Mouse (Mus musculus): Measurements from ENCODE around the gene Crygs. TPM values are rescaled to one million over a fixed set of nuclear protein-coding genes. Genes with fewer than 3 reads are reported as not detected.

The Crygs gene
- total RNA-seq (2021): not detected

DNA sequence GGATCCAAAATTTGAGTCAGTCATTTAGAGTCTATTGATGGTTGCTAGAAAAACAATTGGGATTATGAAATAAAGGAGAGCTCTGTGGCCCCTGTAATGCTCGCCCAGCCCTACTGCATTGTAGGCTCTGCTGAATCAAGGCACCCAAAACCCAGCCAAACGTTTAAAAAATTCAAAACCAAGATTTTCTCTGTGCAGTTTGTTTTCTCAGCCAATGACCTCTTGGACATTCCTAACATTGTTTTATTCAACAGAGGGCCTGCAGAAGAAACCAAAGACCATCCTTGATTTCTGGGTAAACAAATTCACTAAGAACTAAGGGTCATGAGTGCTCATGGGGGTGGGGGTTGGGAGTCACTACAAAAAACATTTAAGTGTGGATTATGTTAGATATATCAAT lies at the start of gene Crygs:
Gene Crygs, minus strand, starts transcription at position 101 of the 400 bp plus-strand sequence.
- no peak for DNase-seq (ENCODE audit: extremely low spot score in 1 of 2, low spot score in 2 of 2)
- intact Hi-C loops (cut with DNase I): no loop called here

DNA sequence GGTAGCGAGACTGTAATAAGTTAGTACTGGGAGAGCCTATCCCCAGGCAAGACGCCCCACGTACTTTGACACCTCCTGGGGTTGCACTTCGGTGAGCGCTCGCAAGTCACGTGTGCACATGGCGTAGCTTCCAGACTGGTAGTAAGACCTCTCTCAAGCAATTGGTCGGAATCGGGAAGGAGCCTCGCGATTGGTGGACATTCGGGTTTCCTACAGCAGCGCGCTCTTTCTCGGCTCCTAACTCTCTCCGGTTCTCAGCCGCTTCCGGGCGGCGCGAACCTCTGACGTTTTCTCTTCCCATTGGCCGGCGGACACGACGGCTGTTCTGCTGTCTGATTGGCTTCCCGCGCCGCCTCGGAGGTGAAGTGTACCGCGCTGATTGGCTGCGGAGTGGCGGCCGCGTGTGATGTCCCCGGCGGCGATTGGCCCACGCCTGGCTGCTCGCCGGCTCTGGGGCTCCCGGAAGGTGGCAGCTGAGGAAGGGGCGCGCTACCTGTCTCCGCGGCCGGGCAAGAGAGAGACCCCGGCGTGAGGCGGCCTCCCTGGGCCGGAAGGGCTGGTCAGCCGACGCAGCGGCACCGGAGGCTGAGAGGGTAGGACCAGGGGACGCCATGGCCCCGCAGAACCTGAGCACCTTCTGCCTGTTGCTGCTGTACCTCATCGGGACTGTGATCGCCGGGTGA lies 46.2 kb upstream of the Crygs start, which contains the start of the genes Tbccd1 and Dnajb11:
Gene Tbccd1, minus strand, starts transcription at position 239 of the 683 bp plus-strand sequence.
Gene Dnajb11, plus strand, starts transcription at position 415 of the 683 bp plus-strand sequence.
- intact Hi-C loops (cut with DNase I): loop anchor here (5.0 kb wide), 1 partner anchor 250 kb away; the partner anchor contains the start of gene Eif4a2
- DNase-seq (ENCODE audit: extremely low spot score in 1 of 2, low spot score in 2 of 2): peak; percentile 99

DNA sequence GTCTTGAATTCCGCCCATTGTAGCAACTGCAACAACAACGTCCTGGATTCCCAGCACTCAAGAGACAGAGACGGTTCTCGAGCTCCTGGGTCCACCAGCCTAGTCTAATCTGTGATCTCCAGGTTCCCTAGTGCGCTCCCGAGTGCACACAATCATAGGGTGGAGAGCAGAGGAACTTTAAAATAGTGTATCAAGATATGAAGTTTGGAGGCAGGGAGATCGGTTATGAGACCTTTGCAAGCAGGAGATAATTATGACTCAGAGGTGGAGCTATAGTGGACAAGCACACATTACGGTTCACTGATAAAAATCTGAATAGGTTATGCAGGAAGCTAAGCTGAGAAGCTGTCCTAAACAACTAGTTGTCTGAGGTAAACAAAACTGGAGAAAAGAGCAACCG lies 45.4 kb upstream of the Crygs start:
- DNase-seq (ENCODE audit: extremely low spot score in 1 of 2, low spot score in 2 of 2): no peak
- intact Hi-C loops (cut with DNase I): loop anchor here (5.0 kb wide), 1 partner anchor 251 kb away; the partner anchor contains the start of gene Eif4a2

DNA sequence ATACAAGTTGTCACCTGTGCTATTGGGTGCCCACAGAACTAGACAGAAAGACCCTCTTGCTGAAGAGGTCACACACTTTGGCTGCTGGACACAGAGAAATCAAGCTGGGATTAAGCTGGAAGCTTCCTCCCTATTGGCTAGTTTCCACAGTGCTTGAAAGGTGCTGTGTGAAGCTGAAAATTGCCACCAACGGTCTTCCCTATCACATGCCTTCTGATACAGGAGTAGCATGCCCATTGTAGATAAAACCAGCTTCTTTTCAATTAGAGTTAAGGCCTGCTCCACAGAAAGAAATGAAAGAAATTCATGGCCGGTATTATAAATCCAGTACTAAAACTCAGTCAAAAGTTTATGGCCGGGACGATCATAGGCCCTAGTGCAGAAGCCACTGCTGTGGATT lies 41.3 kb upstream of the Crygs start:
- no peak for DNase-seq (ENCODE audit: extremely low spot score in 1 of 2, low spot score in 2 of 2)
- intact Hi-C loops (cut with DNase I): no loop called here

DNA sequence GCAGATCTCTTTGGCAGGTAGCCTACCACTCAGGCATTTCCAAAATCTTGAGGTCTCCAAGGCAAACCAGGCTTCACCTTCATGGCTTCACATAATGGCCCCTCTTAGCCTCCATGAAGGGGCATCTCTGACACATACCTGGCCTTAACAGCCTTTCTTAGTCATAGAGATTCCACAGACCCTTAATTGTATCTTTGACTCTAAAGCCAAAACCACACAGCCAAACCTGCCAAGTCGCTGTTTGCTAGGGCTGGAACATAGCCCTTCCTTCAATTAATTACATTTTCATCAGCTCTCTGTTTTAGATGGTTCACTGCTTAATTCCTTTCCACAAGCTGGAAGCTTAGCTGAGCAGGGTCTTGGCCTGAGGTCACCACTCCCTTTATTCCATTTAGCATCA lies 37.0 kb upstream of the Crygs start:
- intact Hi-C loops (cut with DNase I): no loop called here
- DNase-seq (ENCODE audit: extremely low spot score in 1 of 2, low spot score in 2 of 2): no peak

GRCm38 (mm10) chr16:22847686-22848085 lies 36.3 kb upstream of the Crygs start:
- no peak for DNase-seq (ENCODE audit: extremely low spot score in 1 of 2, low spot score in 2 of 2)
- intact Hi-C loops (cut with DNase I): no loop called here

DNA sequence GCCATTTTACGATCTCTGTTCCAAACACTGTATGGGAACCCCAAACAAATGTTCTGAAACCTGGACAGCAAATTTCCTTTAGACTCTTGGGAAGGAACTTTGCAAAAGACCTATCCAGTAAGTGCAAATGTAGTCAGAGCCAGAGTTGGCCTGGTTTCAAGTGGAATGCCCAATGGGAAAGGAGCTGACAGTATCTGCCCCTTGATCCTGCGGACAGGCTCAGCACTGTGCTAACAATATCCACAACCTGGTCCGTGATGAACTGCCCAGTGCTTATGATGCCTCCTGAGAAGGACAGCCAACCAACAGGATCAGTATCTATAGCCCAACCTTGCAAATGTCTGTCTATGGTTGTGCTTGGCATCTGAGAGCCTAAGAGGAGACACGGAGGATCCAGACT lies 34.1 kb upstream of the Crygs start:
- no peak for DNase-seq (ENCODE audit: extremely low spot score in 1 of 2, low spot score in 2 of 2)
- intact Hi-C loops (cut with DNase I): no loop called here

GRCm38 (mm10) chr16:22844834-22845233 lies 33.5 kb upstream of the Crygs start:
- DNase-seq (ENCODE audit: extremely low spot score in 1 of 2, low spot score in 2 of 2): no peak
- intact Hi-C loops (cut with DNase I): no loop called here

GRCm38 (mm10) chr16:22844061-22844801 lies 32.9 kb upstream of the Crygs start:
- DNase-seq (ENCODE audit: extremely low spot score in 1 of 2, low spot score in 2 of 2): peak; percentile 61 to 92
- intact Hi-C loops (cut with DNase I): no loop called here

DNA sequence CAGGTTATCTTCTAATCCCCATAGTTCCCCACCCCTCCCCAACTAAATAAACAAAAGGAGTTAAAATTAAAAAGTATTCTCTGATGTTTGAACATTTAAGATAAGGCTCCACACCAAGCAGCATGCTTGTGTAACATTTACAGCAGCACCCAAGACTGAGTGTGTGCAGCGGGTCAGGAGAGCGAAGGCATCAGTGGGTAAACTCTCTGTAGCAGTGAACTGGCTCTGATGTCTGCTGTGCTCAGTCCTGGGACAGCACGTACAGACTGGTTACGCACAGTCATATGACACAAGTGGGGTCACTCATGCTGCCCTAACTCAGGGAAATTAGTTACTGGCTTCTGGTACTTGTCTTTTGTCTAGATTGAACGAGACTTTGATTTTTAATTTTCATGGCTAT lies 31.5 kb upstream of the Crygs start:
- DNase-seq (ENCODE audit: extremely low spot score in 1 of 2, low spot score in 2 of 2): no peak
- intact Hi-C loops (cut with DNase I): no loop called here

GRCm38 (mm10) chr16:22839146-22839857 lies 27.9 kb upstream of the Crygs start:
- DNase-seq (ENCODE audit: extremely low spot score in 1 of 2, low spot score in 2 of 2): no peak
- intact Hi-C loops (cut with DNase I): no loop called here

DNA sequence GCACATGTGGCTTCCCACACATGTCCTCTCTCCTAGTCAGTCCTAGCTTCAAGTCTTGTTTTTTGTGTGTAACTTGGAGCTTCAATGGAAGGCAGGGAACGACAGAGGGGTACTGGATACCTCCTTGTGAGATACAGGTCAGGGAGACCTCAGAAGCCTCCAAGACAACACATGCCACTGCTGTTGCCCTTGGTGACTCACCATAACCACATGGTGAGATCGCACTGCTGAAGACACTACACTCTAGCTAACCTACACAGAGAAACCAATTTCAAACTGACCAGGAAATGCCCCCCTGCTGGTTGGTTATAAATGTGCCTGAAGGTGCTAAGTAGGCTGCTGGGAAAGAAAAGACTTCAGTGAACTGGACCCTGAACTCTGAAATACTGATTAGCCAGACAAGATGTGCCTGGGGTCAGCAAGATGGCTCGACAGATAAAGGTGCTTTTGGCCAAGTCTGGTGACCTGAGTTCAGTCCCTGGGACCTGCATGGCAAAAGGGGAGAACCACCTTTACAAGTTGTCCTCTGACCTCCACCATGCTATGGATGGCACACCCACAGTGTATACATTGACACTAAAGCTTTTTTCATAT lies 21.7 kb upstream of the Crygs start:
- intact Hi-C loops (cut with DNase I): no loop called here
- DNase-seq (ENCODE audit: extremely low spot score in 1 of 2, low spot score in 2 of 2): no peak

DNA sequence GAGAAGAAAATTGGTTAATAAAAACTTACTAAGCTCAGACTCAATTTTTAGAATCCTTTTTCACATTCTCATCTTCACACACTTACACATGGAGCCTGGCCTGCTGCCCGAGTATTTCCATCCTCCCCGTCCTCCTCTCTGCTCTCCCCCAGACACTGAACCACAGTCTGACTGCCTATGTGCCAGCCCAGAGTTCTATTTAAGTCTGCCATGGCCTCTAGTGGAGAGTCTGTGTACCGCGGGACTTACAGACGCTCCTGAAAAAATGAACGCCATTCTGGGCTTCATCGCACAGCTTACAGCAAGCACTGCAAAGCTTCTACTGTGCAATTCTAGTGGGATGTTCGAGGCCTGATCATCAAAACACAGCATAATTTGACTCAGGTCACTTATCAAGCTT lies 9.4 kb upstream of the Crygs start:
- intact Hi-C loops (cut with DNase I): no loop called here
- peak; percentile 43 to 58 for DNase-seq (ENCODE audit: extremely low spot score in 1 of 2, low spot score in 2 of 2)

DNA sequence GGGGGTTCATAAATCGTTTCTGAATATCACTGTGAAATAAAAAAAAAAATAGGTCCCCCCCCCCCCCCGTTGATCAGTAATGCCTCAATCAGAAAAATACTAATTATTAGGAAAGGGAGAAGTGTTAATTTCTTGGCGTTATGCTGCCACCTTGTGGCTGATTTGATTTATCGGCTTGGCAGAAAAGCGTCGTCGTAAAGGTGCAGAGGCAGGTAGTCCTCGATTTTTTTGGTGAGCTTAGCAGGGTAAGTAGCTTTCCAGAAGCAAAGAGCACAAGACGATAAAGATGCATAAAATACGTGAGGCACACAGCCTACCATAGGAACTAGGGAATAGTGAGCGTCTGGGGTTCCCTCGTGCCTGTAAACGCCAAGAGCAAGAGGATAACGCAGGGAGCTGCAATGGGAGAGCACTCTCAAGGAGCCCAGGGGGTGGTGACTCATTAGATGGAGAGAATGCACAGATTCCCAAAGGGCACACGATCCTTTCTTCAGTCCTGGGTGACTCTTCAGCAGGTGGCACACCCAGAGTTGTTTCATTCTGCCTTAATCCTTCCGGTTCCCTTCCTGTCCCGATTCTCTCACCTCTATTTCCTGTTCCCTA lies 3.8 kb downstream of the Crygs start:
- DNase-seq (ENCODE audit: extremely low spot score in 1 of 2, low spot score in 2 of 2): peak; percentile 22 to 50
- intact Hi-C loops (cut with DNase I): loop anchor here (2.0 to 5.0 kb wide), 4 partner anchors 225 to 505 kb away; no protein-coding TSS in a partner anchor

DNA sequence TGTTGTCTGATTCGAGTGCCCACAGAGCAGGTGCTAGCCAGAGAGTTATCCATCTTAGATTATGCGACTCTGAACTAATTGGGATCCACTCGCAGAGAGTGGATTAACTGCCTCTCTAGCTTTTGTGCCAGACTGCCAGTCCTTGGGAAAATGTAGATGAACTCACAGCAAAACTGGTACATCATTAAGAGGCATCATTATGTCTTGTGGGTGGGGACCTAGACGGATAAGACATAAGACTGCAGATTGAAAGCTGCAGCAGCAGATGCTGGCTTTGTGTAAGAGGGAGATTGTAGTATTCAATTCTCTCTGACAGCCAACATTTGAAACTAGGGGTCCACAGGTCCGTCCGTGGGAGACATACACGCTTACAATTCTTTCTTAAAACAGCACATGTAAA lies 8.6 kb downstream of the Crygs start:
- intact Hi-C loops (cut with DNase I): no loop called here
- DNase-seq (ENCODE audit: extremely low spot score in 1 of 2, low spot score in 2 of 2): no peak

GRCm38 (mm10) chr16:22800849-22801109 lies 10.6 kb downstream of the Crygs start:
- intact Hi-C loops (cut with DNase I): no loop called here

GRCm38 (mm10) chr16:22800026-22800848 lies 11.1 kb downstream of the Crygs start:
- DNase-seq (ENCODE audit: extremely low spot score in 1 of 2, low spot score in 2 of 2): no peak
- intact Hi-C loops (cut with DNase I): no loop called here

More at GRCm38 (mm10) chr16:22800849-22801109, 10.6 kb downstream of the Crygs start:
- DNase-seq (ENCODE audit: extremely low spot score in 1 of 2, low spot score in 2 of 2): no peak

DNA sequence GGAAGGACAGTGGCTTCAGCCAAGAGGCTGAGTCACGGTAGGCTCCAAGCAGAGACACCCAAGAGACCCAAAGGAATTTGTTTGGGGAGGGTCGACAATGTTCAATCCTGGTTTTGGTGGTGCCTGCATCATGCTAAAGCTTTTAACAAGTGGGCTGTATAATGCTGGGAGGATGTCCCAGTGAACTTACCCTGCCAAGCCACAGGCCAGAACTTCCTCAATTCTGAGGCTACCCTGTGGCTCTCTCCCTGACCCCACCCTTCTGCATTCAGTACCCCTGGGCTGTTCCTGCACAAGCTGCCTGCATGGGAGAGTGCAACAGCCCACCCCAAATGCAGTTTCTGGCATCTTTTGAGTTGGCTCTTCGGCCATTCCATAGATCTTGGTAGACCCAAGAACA lies 12.9 kb downstream of the Crygs start:
- DNase-seq (ENCODE audit: extremely low spot score in 1 of 2, low spot score in 2 of 2): no peak
- intact Hi-C loops (cut with DNase I): no loop called here

All from left cerebral cortex, postnatal 10 days (tissue).